Mouse (Mus musculus) heart, adult 18-20 months (tissue): ENCODE data around the gene Isg20l2. TPM values are rescaled to one million over a fixed set of nuclear protein-coding genes. Genes with fewer than 3 reads are reported as not detected.
A peak's percentile ranks its signal among the peaks of the same experiment; 100 is the strongest.

ENCODE experiments used
- DNase-seq, 2 experiments: peaks; one replicate each; pipeline ENCODE4 v3.0.0; 2021 to 2022; ENCODE audit warnings: mixed read lengths in 1 of 2
- total RNA-seq, 2 experiments: library from RNA; stranded (reverse); gene quantifications; 2 replicates each; pipeline ENCODE4 v1.2.3; 2021

Isg20l2 gene
- total RNA-seq, 2 experiments from 2014 or later = 10.8 to 11.5 TPM

- peak; percentile 50 to 73 for DNase-seq
Observed at GRCm38 (mm10) chr3:87974381-87974987, 44.4 kb downstream of the Isg20l2 start.

DNA sequence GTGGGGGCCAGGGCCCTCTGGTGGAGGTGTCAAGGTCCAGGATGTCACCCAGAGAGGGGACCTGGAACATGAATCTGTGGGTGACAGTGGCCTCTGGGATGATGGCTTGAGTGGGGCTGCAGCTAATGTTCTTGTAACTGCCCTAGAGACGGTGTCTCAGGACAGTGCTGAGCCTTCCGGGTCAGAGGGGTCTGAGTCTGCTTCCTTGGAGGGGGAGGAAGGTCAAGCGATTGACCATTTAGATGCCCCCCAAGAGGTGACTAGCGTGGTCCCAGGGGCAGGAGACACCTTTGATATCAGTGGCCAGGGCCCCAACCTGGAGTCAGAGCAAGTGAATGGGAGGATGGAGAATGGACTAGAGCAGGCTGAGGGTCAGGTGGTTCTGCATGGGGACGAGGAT is 49.4 kb downstream of the Isg20l2 start:
- no peak for DNase-seq

- no peak for DNase-seq
Observed at GRCm38 (mm10) chr3:87980085-87980484, 50.0 kb downstream of the Isg20l2 start.

- no peak for DNase-seq
Observed at GRCm38 (mm10) chr3:87980728-87981127, 50.6 kb downstream of the Isg20l2 start.

DNA sequence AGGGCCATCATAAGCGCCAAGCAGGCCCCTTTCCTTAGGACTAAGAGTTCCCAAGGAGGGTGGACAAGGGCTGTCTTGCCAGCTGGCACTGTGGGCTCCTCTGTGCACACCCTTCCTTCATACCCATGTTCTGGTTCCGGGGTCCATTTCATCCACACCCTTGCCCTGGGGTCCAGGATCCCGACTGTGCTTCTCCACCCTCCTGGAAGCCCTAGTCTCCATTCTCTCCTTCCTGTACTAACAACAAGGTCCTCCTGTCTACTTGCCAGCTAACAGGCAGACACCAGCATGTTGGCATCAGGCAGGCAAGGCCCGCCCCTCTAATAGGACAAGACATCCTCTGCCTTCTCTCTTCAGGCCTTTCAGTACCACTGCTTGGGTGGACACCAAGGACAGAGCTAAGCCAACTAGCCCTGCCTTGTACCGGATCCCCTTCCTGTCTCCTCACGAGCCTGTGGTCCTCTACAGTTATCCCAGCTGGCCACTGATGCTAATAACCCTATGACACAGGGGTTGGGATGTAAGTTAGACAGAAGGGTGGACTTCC is 51.2 kb downstream of the Isg20l2 start:
- no peak for DNase-seq

GRCm38 (mm10) chr3:87981894-87982835 is 52.1 kb downstream of the Isg20l2 start:
- peak; percentile 79 to 92 for DNase-seq

GRCm38 (mm10) chr3:87982836-87983601 is 52.9 kb downstream of the Isg20l2 start:
- DNase-seq = peak; percentile 55 to 87

GRCm38 (mm10) chr3:87983627-87984026 is 53.5 kb downstream of the Isg20l2 start:
- DNase-seq = no peak

- no peak for DNase-seq
Observed at GRCm38 (mm10) chr3:87984094-87984493, 54.0 kb downstream of the Isg20l2 start.

DNA sequence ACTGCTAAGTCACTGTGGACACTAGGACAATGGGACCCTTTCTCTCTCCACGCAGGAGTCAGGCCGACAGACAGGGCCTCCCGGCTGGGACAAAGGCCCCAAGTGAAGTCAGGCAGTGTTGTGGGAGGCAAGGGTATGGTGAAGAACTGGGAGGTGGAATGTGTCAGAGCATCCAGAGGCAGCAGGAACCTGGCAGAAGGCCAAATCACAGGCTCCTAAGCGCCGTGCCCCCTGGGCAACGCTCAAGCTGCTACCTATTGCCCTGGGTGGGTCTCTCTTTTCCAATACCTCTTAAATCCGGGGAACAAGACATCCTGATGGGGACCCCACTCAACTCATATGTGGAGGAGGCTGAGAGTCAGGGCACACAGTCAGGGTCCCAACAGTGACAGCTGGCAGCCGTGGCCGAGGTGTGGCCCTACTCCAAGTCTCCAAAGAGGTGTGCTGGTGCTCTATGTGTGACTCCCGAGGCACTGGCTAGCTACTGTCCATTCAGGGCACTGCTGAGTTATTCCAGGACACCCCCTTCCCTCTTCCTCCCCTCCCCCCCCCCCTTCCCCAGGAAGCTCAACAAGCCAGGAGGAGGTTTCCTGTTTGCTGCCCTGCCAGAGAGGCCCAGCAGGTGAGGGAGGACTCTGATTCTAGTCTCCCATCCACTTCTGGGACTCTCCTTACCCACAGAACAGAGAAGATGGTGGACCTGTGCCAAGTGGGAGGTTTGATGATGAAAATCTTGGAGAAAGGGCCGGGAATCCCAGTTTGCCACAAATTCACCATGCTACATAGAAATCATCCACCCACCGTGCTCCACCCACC is 55.6 kb downstream of the Isg20l2 start:
- peak in 1 of 2 experiments; percentile 40 for DNase-seq

DNA sequence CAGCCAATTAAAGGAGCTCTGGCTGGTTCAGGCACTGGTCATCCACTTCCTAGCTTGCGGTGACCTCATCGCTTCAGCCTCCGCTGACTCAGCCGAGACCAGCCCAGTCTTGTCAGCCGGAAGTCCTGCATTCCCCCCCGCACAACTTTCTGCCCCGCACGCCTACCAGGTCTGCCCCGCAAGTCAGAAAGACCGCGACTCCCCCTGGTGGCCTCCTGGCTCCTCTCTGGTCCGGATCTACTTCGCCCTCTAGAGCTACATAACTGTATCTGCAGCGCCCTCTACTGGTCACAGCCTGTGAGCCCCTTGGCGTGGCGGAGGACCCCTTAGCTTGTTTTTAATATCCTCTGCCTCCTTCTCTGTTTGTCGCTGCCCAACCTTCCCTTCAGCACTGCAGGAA is 56.8 kb downstream of the Isg20l2 start:
- peak; percentile 94 to 98 for DNase-seq

DNA sequence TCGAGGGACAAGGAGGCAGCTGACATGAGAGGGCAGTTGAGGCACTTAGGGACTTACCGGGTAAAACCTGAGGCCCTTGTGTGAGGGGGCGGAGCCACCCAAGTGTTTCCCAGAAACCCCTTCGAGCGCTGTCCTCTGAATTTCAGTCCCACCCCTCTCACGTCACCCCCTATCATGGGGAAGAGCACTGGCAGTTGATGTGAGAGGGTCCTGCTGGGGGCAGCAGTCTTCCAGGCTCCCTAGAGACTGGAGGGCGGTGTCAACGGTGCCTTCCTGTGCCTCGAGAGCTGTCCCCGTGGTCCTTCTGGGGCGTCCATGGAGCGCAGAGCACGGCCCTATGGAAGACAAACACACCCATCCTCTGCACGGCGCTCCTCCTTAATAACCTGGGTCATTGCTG is 57.5 kb downstream of the Isg20l2 start:
- DNase-seq = peak in 1 of 2 experiments; percentile 20

DNA sequence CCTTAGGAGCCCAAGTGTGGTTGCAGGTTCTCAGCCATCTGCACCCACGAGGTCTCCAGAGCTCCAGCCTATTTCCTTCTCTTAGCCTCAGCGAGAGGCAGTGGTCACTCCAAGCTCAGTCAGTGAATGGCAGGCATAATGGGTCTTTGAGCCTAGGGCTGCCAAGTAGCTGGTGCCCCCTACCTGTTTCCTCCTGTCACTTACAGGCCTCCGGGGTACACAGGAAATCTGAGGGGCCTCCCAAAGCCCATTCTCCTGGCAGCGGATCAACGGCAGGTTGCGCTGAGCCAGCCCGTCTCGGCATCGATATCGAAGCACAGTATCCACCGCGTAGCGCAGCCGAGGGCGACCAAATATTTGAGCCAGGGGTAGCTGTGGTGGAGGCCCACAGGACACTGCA is 58.0 kb downstream of the Isg20l2 start:
- no peak for DNase-seq

DNA sequence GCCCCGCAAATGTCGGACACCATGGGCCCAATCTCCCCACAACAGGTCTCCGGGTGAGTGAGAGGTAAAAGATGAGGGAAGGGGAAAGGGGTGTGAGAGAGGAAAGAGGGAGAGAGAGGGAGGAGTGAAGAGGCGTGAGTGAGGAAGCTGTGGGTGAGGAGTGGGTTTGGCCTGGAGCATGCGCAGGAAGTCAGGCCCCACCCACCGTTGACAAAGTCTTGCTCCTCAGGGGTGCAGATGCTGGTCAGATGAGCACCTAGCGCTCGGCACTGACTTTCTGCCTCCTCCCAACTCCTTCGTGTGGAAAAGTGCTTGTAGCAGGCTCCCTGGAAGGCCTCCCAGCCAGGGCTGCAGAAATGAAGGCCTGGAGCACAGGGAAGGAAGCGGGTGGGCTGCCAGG is 59.8 kb downstream of the Isg20l2 start:
- DNase-seq = no peak

Other genes starting within 250 kb of the Isg20l2 start
- gene Lrrc71, start 181.7 kb upstream of the Isg20l2 start, total RNA-seq = under 1 TPM; 0.10 to 0.28 TPM
- gene Ntrk1, start 135.2 kb upstream of the Isg20l2 start, total RNA-seq = under 1 TPM in 1 of 2 experiments, not detected in 1; 0.57 TPM
- gene Insrr, start 133.4 kb upstream of the Isg20l2 start, total RNA-seq = under 1 TPM in 1 of 2 experiments, not detected in 1; 0.10 TPM
- gene Pear1, start 106.0 kb upstream of the Isg20l2 start, total RNA-seq = 10 to 100 TPM; 14.0 to 15.6 TPM
- gene Sh2d2a, start 83.6 kb upstream of the Isg20l2 start, total RNA-seq = 1 to 10 TPM in 1 of 2 experiments, under 1 TPM in 1; 0.17 to 1.2 TPM
- 10 to 100 TPM; 45.6 to 47.9 TPM for gene Prcc, start 44.7 kb upstream of the Isg20l2 start, total RNA-seq
- 100 to 1,000 TPM; 111 to 117 TPM for gene Hdgf, start 24.0 kb upstream of the Isg20l2 start, total RNA-seq
- gene Mrpl24, start 10.8 kb upstream of the Isg20l2 start, total RNA-seq = 10 to 100 TPM; 75.0 to 77.9 TPM
- gene Rrnad1, start 403 bp downstream of the Isg20l2 start, total RNA-seq = 1 to 10 TPM; 4.8 to 5.1 TPM
- not detected for gene Crabp2, start 18.4 kb downstream of the Isg20l2 start, total RNA-seq
- 10 to 100 TPM; 12.5 to 24.8 TPM for gene Nes, start 40.8 kb downstream of the Isg20l2 start, total RNA-seq
- under 1 TPM in 1 of 2 experiments, not detected in 1; 0.32 TPM for gene Bcan, start 69.9 kb downstream of the Isg20l2 start, total RNA-seq
- gene Hapln2, start 97.3 kb downstream of the Isg20l2 start, total RNA-seq = not detected
- 10 to 100 TPM; 10.9 to 12.3 TPM for gene Gpatch4, start 112.8 kb downstream of the Isg20l2 start, total RNA-seq
- 10 to 100 TPM; 90.7 to 95.9 TPM for gene Naxe, start 128.2 kb downstream of the Isg20l2 start, total RNA-seq
- gene Ttc24, start 148.0 kb downstream of the Isg20l2 start, total RNA-seq = not detected
- under 1 TPM; 0.39 to 0.69 TPM for gene Iqgap3, start 151.7 kb downstream of the Isg20l2 start, total RNA-seq
- gene Mef2d, start 212.1 kb downstream of the Isg20l2 start, total RNA-seq = 100 to 1,000 TPM; 120 TPM